Mouse (Mus musculus): ENCODE data around the gene Hcn1.

The Hcn1 gene

GRCm38 (mm10) chr13:117907801-117908200 is 305.7 kb downstream of the Hcn1 start:
- no peak for TF ChIP-seq GATA4 (IDR thresholded peaks at IDR 0.05; ENCODE audit: insufficient replicate concordance, low read length)

DNA sequence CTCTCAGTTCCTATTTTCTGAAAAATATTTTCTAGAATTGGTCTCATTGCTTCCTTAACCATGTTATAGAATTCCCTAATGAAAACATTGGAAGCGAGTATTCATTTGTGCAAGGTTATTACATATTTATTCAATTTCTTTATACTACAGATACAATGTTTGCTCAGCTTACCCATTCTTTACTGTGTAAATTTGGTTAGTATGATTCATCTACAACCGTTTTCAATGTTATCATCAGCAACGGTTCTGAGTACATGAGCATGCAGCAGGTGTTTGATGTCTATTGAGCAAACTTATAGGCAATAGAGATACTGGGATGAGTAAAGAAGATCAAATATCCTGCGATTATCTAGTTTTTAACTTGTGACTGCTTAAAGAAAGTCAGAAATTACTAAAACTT is 327.6 kb downstream of the Hcn1 start:
- no peak for TF ChIP-seq GATA4 (IDR thresholded peaks at IDR 0.05; ENCODE audit: insufficient replicate concordance, low read length)

- TF ChIP-seq GATA4 (IDR thresholded peaks at IDR 0.05; ENCODE audit: insufficient replicate concordance, low read length) = no peak
Observed at GRCm38 (mm10) chr13:117931746-117932145, 329.6 kb downstream of the Hcn1 start.

DNA sequence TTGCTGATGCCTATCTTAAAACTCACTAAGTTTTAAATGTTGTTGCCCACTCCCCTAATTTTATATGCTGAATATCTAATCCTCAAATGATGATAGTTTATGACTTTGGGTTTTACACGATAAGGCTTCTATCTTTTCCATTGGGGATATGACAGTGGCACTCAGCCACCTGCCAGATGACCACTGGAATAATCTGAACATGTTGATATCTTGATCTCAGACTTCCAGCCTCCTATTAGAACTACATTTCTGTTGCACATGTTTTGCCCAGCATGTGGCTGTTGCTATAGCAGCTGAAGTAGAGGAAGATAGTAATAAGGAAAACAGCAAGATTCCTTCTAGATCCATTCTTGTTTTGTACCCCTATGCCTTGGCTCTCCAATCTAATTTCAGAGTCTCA is 336.6 kb downstream of the Hcn1 start:
- no peak for TF ChIP-seq GATA4 (IDR thresholded peaks at IDR 0.05; ENCODE audit: insufficient replicate concordance, low read length)

DNA sequence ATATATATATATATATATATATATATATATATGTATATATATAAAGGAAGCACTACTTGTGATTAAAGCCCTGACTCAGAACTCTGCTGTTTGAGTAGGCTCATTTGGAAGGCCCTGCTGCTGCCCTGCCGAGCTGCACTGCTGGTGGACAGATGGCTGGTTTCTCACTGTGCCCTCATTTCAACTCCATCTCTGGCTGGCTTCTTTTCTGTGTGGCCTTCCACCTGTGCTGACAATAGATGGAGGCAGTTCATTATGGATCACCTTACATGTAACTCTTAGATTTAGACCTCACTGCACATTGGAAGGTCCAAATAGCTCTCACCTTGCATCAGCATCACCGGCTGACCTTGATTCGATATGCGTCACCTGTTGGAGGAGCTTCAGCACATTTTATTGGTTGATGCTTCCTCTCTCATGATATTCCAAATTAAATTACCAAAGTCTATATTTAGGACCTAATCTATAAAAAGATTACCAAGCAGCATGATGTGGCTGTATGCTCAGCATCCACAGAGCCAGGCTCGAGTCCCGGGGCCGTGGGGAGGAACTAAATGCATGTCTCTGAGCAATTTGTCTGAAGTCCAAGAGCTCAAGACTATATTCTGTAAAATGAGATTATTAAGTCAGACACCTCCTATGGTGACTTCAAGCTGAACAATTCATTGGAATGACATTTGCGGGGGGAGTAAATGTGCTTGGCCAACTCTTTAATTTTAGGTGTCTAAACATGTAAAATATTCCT is 338.6 kb downstream of the Hcn1 start:
- no peak for TF ChIP-seq GATA4 (IDR thresholded peaks at IDR 0.05; ENCODE audit: insufficient replicate concordance, low read length)

GRCm38 (mm10) chr13:117946843-117947242 is 344.7 kb downstream of the Hcn1 start:
- TF ChIP-seq GATA4 (IDR thresholded peaks at IDR 0.05; ENCODE audit: insufficient replicate concordance, low read length) = no peak

- TF ChIP-seq GATA4 (IDR thresholded peaks at IDR 0.05; ENCODE audit: insufficient replicate concordance, low read length) = no peak
Observed at GRCm38 (mm10) chr13:117947704-117948376, 345.7 kb downstream of the Hcn1 start.

- TF ChIP-seq GATA4 (IDR thresholded peaks at IDR 0.05; ENCODE audit: insufficient replicate concordance, low read length) = no peak
Observed at GRCm38 (mm10) chr13:117958496-117959421, 356.6 kb downstream of the Hcn1 start.

GRCm38 (mm10) chr13:117964620-117965019 is 362.5 kb downstream of the Hcn1 start:
- TF ChIP-seq GATA4 (IDR thresholded peaks at IDR 0.05; ENCODE audit: insufficient replicate concordance, low read length) = no peak

- TF ChIP-seq GATA4 (IDR thresholded peaks at IDR 0.05; ENCODE audit: insufficient replicate concordance, low read length) = no peak
Observed at GRCm38 (mm10) chr13:117975382-117975781, 373.3 kb downstream of the Hcn1 start.

- no peak for TF ChIP-seq GATA4 (IDR thresholded peaks at IDR 0.05; ENCODE audit: insufficient replicate concordance, low read length)
Observed at GRCm38 (mm10) chr13:117975823-117976222, 373.7 kb downstream of the Hcn1 start.

GRCm38 (mm10) chr13:117984339-117984738 is 382.2 kb downstream of the Hcn1 start:
- TF ChIP-seq GATA4 (IDR thresholded peaks at IDR 0.05; ENCODE audit: insufficient replicate concordance, low read length) = no peak

DNA sequence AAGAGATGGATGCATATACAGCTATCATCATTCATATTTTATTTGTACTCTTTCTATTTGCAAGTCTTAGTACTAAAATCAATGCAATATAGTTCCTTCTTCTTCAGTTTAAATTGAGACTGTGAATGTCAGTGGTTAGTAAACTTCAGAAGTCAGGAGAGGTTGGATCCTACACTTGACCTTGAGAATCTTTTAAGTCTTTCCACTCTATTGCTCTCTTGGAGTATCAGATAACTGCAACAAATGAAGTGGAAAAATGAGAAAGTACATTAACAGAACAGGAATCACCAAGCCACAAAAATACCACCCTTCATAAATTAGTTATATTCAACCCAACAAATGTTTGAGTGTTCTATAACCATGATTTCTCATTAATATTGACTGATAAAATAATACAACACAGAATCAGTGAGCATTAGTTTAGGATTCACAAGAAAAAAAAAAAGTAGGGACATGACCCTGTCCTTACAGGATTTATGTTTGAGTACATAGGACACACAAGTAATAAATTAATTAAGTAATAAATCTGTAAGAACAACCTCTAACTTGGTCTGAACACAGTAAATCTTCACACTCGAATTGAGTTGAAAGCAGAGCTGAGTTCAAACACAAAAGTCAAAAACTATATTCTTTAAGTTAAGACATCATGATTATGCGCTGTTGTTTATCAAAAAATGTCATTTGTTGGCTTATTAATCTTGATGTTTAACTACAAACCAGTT is 397.8 kb downstream of the Hcn1 start:
- no peak for TF ChIP-seq GATA4 (IDR thresholded peaks at IDR 0.05; ENCODE audit: insufficient replicate concordance, low read length)

GRCm38 (mm10) chr13:118000538-118000937 is 398.4 kb downstream of the Hcn1 start:
- TF ChIP-seq GATA4 (IDR thresholded peaks at IDR 0.05; ENCODE audit: insufficient replicate concordance, low read length) = no peak

GRCm38 (mm10) chr13:118021176-118021575 is 419.1 kb downstream of the Hcn1 start:
- TF ChIP-seq GATA4 (IDR thresholded peaks at IDR 0.05; ENCODE audit: insufficient replicate concordance, low read length) = no peak
